Mouse (Mus musculus): Measurements from ENCODE around the gene Plac9a. TPM values are rescaled to one million over a fixed set of nuclear protein-coding genes. Genes with fewer than 3 reads are reported as not detected.
"Not testable (repeated sequence)": the region's sequence is repeated elsewhere in the genome, so short reads cannot be mapped to it uniquely, and the experiment has no call there.

Gene Plac9a
- polyA plus RNA-seq (2015; fragmentation: Nextera tagmentation; extraction: Ambion mirVana) = not detected in 2 replicates

DNA sequence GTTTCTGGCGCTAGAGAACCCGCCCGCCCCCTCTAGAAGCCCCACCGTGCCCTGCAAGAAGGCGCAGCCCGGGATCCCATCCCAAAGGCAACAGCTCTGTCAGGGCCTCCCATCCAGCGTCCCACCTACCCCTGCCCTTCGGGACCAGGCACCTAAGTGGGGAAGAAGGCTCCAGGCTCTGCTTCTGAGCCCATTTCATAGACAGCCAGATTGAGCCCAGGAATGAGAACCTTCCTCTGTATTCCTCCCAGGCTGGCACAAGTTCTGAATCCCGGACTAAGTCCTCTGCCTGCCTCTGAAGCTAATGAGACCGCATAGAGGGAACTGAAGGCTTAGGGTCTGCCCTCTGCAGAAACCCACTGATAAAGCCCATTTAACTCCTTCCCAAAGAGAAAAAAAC, at the start of gene Plac9a:
Plac9a (minus strand) TSS at position 101 of the 400 bp plus-strand sequence.
- not testable (repeated sequence) for H3K4me2 ChIP-seq; H3K4me3 ChIP-seq; H3K27ac ChIP-seq; H3K36me3 ChIP-seq (ENCODE audit: poor library complexity, severe bottlenecking); H3K9me3 ChIP-seq (replicated peaks); H3K4me1 ChIP-seq; H3K9ac ChIP-seq; ATAC-seq; H3K27me3 ChIP-seq
- WGBS = no CpG with 5 or more reads among the region's 10 CpGs

DNA sequence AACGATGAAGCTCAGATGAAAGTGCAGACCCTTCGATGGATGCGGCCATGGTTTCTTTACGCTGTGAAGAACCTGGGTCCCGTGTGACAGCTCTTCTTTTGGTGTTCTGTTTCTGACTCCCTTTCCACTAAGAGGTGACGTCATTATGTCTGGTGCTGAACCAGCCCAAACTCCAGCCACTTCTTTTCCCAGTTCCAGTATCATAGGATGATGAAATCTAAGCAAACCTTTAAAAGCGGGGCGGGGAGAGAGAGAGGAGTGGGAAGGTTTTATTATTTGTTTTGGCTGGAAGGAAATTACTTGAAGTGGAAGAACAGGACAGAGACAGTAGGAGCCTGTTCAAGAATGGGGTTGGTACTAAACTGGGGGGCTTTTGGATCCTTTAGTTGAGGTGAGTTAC, 35.1 kb upstream of the Plac9a start, which contains the start of gene Cphx1:
Cphx1 (plus strand) TSS at position 301 of the 400 bp plus-strand sequence.
- H3K4me3 ChIP-seq; H3K27ac ChIP-seq; H3K36me3 ChIP-seq (ENCODE audit: poor library complexity, severe bottlenecking); ATAC-seq; H3K4me2 ChIP-seq; H3K9ac ChIP-seq; H3K27me3 ChIP-seq; H3K9me3 ChIP-seq (replicated peaks); H3K4me1 ChIP-seq: not testable (repeated sequence)
- WGBS = no CpG with 5 or more reads among the region's 8 CpGs

DNA sequence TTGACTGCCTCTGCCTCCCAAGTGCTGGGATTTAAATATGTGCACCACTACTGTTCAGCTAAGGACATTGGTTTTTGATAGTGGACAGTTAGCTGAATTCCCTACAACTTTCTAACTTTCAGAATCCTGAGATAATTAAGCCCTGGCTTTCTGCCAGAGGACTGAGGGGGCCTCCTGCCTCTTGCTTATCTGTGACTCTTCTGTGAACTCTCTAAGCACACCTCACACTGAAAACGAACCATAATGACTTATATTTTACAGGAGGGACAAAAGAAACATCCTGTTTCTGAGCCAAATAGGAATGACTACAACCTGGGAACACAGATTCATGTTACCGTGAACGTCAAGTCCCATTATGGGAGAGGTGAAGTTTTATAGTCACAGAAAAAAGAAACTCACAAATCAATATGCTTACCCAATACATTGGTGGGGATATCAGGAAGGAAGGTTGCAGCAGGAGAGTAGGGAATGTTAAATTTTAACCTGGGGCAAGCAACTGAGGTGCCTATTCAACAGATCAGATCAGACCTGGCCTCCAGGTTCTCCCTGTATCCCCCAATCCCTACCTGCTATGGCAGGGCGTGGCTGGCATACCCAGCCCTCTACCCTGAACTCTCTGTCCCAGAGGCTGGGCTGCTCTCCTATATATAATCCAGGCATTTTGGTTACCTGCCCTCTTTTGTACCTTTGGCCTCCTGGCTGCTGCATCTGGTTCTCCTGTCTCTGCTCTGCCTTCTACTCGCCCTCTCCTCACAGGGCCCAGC, 34.1 kb upstream of the Plac9a start:
- H3K9ac ChIP-seq; H3K27me3 ChIP-seq; H3K4me1 ChIP-seq; ATAC-seq; H3K4me2 ChIP-seq; H3K27ac ChIP-seq; H3K4me3 ChIP-seq; H3K36me3 ChIP-seq (ENCODE audit: poor library complexity, severe bottlenecking); H3K9me3 ChIP-seq (replicated peaks): not testable (repeated sequence)
- no CpG with 5 or more reads among the region's 5 CpGs for WGBS

DNA sequence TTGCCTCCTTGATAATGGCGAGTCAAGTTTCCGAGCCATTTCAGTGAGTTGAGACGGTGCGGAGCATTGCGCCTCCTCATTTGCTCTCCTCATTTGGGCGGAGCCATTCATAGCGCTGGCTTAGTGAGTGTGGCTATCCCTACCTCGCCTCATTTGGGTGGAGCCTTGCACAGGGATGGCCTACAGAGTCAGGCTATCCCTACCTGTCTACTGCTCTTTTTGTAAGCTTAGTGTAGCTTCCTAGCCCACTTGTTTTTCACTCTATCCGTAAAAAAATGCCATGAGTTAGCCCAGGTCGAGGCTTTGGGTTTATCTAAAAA, 24.6 kb upstream of the Plac9a start, which contains the start of gene Tmem254a:
Tmem254a (minus strand) TSS at position 111 of the 320 bp plus-strand sequence.
- not testable (repeated sequence) for H3K9me3 ChIP-seq (replicated peaks); H3K27ac ChIP-seq; H3K4me2 ChIP-seq; H3K27me3 ChIP-seq; H3K9ac ChIP-seq; H3K4me3 ChIP-seq; H3K36me3 ChIP-seq (ENCODE audit: poor library complexity, severe bottlenecking); H3K4me1 ChIP-seq
- no CpG with 5 or more reads among the region's 10 CpGs for WGBS
- ATAC-seq = peak; percentile 71

DNA sequence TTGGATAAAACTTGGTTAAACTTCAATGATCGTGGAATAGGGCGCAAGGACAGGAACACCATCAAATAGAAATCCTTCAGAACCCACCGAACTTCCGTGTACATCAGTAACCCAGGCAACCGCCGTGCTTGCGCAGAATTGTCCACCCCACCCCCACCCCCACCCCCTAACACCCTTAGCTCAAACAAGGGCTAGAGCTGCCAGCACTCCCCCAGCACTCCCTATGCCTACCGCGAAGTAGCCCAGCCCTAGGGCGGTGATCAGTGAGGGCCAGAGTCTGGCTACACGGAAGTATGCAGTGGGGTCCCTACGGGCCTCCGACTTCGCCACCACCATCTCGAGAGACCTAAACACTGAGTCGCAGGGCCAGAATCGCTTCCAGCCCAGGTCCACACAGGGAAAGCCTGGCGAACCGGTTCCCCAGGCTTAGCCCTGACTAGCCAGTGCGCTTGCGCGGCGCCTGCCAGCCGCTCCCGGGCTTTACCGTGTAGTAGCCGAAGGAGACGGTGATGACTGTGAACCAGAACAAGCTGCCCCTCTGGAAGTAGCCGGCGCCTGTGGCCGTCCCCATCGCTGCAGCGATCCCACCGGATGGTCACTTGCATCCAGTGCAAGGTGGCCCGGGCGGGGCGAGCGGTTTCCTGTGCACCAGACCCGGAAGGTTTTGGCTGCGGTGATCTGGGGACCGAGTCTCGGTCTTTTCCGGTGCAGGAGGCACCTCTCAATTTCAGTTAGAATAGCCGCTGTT, 24.1 kb upstream of the Plac9a start:
- H3K36me3 ChIP-seq (ENCODE audit: poor library complexity, severe bottlenecking); H3K27ac ChIP-seq; H3K4me1 ChIP-seq; H3K9me3 ChIP-seq (replicated peaks); H3K4me2 ChIP-seq; H3K4me3 ChIP-seq; H3K9ac ChIP-seq; H3K27me3 ChIP-seq: not testable (repeated sequence)
- ATAC-seq = peak; percentile 85
- no CpG with 5 or more reads among the region's 44 CpGs for WGBS

DNA sequence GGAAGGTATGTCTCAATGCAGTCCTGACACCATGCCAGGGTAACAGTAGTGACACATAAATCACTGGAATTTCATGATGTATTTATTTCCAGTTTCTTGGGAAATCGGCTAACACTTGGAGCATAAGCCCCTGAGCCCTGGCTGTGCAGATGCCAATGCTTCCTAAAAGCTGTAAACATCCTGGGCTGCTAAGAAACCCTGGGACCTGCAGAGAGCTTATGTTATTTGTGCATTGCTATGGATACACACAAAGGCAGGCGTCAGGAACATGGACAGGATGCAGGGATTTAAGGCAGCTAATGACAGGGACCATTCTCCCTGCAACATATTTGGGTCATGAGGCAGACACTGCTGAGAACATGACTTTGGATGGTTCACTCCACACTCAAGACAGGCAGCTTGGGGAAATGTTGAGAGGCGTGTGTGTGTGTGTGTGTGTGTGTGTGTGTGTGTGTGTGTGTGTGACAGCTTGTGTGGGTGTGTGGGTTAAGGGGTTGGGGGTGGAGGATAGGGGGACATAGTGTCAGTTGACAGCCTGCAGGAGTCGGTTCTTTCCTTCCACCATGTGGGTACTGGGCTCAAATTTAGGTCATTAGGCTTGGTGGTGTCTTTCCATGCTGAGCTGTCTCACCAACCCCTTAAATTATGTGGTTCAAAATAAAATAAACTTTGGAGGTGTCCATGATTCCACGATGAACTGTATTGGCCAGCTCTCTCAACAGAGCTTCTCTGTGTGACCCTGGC, 15.7 kb upstream of the Plac9a start:
- H3K4me3 ChIP-seq; H3K9me3 ChIP-seq (replicated peaks); H3K27ac ChIP-seq; H3K9ac ChIP-seq; H3K4me1 ChIP-seq; ATAC-seq; H3K36me3 ChIP-seq (ENCODE audit: poor library complexity, severe bottlenecking); H3K27me3 ChIP-seq; H3K4me2 ChIP-seq: not testable (repeated sequence)
- WGBS = no CpG with 5 or more reads among the region's 5 CpGs

DNA sequence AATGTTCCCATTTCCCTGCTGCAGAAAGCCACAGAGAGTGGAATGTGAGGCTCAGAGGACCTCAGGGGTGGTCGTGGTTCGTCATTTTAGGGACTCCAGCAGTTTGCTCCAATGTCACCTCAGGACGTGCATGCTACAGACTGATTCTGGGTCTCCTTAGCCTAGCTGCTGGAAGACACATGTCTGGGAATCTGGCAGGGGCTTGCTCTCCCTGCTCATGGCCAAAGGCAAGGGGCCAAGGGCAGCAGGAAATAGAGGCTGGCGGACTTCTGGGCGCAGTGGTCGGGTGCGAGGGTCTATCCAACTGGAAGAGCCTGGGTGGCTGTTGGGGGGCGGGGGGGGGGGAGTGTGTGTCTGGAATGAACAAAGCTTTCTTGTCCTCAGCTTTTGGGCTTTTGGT, 6.1 kb upstream of the Plac9a start:
- not testable (repeated sequence) for H3K9ac ChIP-seq; H3K4me1 ChIP-seq; H3K4me2 ChIP-seq; H3K27me3 ChIP-seq; H3K9me3 ChIP-seq (replicated peaks); ATAC-seq; H3K4me3 ChIP-seq; H3K36me3 ChIP-seq (ENCODE audit: poor library complexity, severe bottlenecking); H3K27ac ChIP-seq
- no CpG with 5 or more reads among the region's 8 CpGs for WGBS

DNA sequence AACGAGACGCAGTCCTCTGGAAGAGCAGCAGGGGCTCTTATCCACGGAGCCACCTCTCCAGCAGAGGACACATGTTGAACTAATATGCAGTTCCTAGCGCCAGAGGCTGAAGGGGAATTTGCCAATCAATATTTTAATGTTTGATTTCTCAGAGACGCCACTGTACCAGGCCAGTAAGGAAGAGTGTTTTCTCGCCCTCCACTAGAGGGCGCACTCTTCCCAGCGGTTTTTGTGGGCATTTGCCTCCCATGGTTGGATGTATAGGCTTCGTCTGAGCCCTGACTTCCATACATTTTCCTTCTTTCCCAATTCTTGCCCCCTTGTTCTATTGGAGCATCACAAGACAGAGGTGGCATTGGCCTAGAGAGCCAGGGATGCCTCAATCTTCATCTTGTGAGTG, 4.4 kb upstream of the Plac9a start:
- H3K36me3 ChIP-seq (ENCODE audit: poor library complexity, severe bottlenecking); H3K9me3 ChIP-seq (replicated peaks): not testable (repeated sequence)
- no CpG with 5 or more reads among the region's 9 CpGs for WGBS

DNA sequence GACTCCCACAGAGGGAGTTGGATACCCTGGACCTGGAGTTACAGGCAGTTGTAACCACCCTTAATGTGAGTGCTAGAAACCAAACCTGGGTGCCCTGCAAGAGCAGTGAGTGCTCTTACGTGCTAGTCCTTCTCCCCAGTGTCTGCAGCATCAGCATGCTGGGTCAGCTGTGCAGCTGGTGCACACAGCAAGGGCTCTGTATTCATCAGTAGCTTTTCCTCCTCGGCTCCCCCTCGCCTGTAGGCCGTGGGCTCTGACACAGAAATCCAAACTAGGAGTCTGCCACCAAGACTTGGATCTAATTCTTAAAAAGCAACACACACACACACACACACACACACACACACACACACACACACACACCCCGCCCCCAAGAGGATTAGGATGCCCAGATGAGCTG, 2.3 kb upstream of the Plac9a start:
- H3K27me3 ChIP-seq; H3K9ac ChIP-seq; ATAC-seq; H3K36me3 ChIP-seq (ENCODE audit: poor library complexity, severe bottlenecking); H3K4me3 ChIP-seq; H3K27ac ChIP-seq; H3K4me2 ChIP-seq; H3K9me3 ChIP-seq (replicated peaks); H3K4me1 ChIP-seq: not testable (repeated sequence)
- WGBS = no CpG with 5 or more reads among the region's 5 CpGs

More for the DNA sequence above, 4.4 kb upstream of the Plac9a start:
- not testable (repeated sequence) for H3K27ac ChIP-seq, H3K27me3 ChIP-seq, ATAC-seq, H3K4me1 ChIP-seq, H3K4me2 ChIP-seq, H3K9ac ChIP-seq, H3K4me3 ChIP-seq

DNA sequence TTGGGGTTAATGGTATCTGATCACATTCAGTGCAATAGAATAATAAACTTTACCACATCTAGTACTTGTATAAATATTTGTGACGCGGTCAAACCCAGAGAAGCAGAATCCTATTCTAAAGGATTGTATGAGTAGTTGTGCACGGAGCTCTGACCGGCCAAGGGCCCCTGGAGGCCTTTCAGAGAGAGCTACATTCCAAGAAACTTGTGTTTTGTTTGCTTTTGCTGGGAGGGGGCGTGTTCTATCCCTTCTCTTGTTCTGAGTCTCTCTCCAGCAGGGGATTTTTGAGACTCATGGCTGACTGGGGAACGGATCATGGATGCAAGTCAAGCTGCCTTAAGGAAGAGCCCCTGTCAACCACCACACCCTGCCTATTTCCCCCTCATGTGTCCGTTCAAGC, 7.2 kb downstream of the Plac9a start:
- H3K4me1 ChIP-seq; H3K27ac ChIP-seq; H3K27me3 ChIP-seq; H3K9me3 ChIP-seq (replicated peaks); H3K36me3 ChIP-seq (ENCODE audit: poor library complexity, severe bottlenecking); H3K9ac ChIP-seq; ATAC-seq; H3K4me2 ChIP-seq; H3K4me3 ChIP-seq: not testable (repeated sequence)
- WGBS = no CpG with 5 or more reads among the region's 7 CpGs

DNA sequence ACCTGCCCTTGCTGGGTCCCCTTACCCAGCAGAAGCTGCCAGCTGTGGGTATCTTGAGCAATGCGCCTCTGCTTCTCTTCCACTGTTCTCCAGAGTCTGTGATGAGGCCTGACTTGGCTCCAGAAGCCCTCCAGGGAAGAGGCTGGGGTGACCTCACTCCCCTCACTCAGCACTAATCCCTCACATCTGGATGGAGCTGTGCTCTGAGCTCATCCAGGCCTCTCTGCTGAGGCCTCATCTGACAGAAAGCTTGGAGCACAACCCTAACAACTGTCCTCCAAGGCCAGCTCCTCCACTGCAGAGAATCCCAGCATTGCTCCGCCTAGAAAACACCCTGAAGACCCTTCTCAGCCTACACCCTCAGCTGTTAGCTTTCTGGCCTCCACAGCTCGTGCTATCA, 8.3 kb downstream of the Plac9a start:
- H3K4me2 ChIP-seq; H3K27ac ChIP-seq; H3K36me3 ChIP-seq (ENCODE audit: poor library complexity, severe bottlenecking); H3K9me3 ChIP-seq (replicated peaks); H3K4me1 ChIP-seq; H3K9ac ChIP-seq; H3K4me3 ChIP-seq; H3K27me3 ChIP-seq; ATAC-seq: not testable (repeated sequence)
- WGBS = no CpG with 5 or more reads among the region's 3 CpGs

DNA sequence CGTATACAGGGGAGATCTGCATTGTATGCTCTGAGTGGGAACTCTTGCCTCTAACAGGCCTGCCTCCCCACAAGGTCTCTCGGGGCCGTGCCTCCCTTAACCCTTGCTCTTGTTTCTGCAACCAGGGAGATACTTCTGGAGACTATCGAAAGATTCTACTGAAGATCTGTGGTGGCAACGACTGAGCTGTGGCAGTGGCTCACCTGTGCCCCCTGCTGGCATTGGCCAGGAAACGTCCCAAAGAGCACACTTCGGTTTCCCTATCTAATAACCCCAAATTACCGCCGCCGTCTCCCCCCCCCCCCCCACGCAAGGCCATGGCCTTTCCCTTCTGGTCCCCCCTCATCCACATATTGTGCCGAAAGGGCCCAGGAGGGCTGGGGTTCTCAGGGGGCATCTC, 17.0 kb downstream of the Plac9a start:
- WGBS = no CpG with 5 or more reads among the region's 12 CpGs

More for the DNA sequence above, 17.0 kb downstream of the Plac9a start:
- not testable (repeated sequence) for H3K9ac ChIP-seq; H3K4me3 ChIP-seq; H3K4me2 ChIP-seq; H3K36me3 ChIP-seq (ENCODE audit: poor library complexity, severe bottlenecking); H3K27ac ChIP-seq; H3K27me3 ChIP-seq; H3K9me3 ChIP-seq (replicated peaks); ATAC-seq; H3K4me1 ChIP-seq

Data from forebrain, embryonic 13.5 days (tissue).